Mouse (Mus musculus): ENCODE data around the gene Ubp1. TPM values are rescaled to one million over a fixed set of nuclear protein-coding genes. Genes with fewer than 3 reads are reported as not detected.
A peak's percentile ranks its signal among the peaks of the same experiment; 100 is the strongest.
"Not testable (repeated sequence)": the region's sequence is repeated elsewhere in the genome, so short reads cannot be mapped to it uniquely, and the experiment has no call there.

Gene Ubp1
- total RNA-seq (2014; rRNA removed) (77.9 and 92.5 TPM in 2 replicates), polyA plus RNA-seq (2015; fragmentation: Nextera tagmentation; extraction: Ambion mirVana) (12.6 and 17.8 TPM in 2 replicates)

GRCm38 (mm10) chr9:113930534-113931374 is at the start of gene Ubp1:
TSS of gene Ubp1 (plus strand) at chr9:113930934.
- WGBS = under 1% methylated on average over 54 of the region's 86 CpGs
- H3K4me1 ChIP-seq (ENCODE audit: insufficient read depth) = peaks cover 12% of the 10 kb centered on the region

GRCm38 (mm10) chr9:113894903-113895302 is 35.8 kb upstream of the Ubp1 start:
- no peak overlapping the region for H3K9ac ChIP-seq
- no peaks in the 10 kb centered on the region for H3K27me3 ChIP-seq (ENCODE audit: insufficient read depth, low read length)
- no peak for ATAC-seq
- H3K9me3 ChIP-seq (ENCODE audit: low read length) = no peaks in the 10 kb centered on the region
- H3K4me3 ChIP-seq (ENCODE audit: low read depth, low read length) = no peak overlapping the region
- no peak for DNase-seq
- peaks cover 86% of the 10 kb centered on the region for H3K36me3 ChIP-seq (ENCODE audit: insufficient read depth)
- no peaks in the 10 kb centered on the region for H3K4me1 ChIP-seq (ENCODE audit: insufficient read depth)
- no peak for TF ChIP-seq CTCF (IDR thresholded peaks at IDR 0.05; ENCODE audit: low read depth)
- no peak overlapping the region for H3K4me2 ChIP-seq (ENCODE audit: low read depth)
- H3K27ac ChIP-seq (ENCODE audit: low read depth, low read length) = no peak overlapping the region
- WGBS = 95% methylated on average over 3 of the region's 3 CpGs

More at GRCm38 (mm10) chr9:113930534-113931374, at the start of gene Ubp1:
- TF ChIP-seq CTCF (IDR thresholded peaks at IDR 0.05; ENCODE audit: low read depth) = no peak
- peak; percentile 98 for ATAC-seq
- H3K4me2 ChIP-seq (ENCODE audit: low read depth) = peak within 1 kb of the TSS; percentile 93
- peak within 1 kb of the TSS; percentile 94 for H3K4me3 ChIP-seq (ENCODE audit: low read depth, low read length)
- peak within 1 kb of the TSS; percentile 80 for H3K27ac ChIP-seq (ENCODE audit: low read depth, low read length)
- H3K27me3 ChIP-seq (ENCODE audit: insufficient read depth, low read length) = no peaks in the 10 kb centered on the region
- DNase-seq = peak; percentile 98
- H3K9me3 ChIP-seq (ENCODE audit: low read length) = no peaks in the 10 kb centered on the region
- peak within 1 kb of the TSS; percentile 77 for H3K9ac ChIP-seq
- no peaks in the 10 kb centered on the region for H3K36me3 ChIP-seq (ENCODE audit: insufficient read depth)

GRCm38 (mm10) chr9:113903136-113903535 is 27.6 kb upstream of the Ubp1 start:
- DNase-seq (no peak), ATAC-seq (no peak)
- 73% methylated on average over 4 of the region's 4 CpGs for WGBS
- TF ChIP-seq CTCF (IDR thresholded peaks at IDR 0.05; ENCODE audit: low read depth) = no peak
- Histone ChIP-seq H3K9me3 (ENCODE audit: low read length) (no peaks in the 10 kb centered on the region), H3K4me2 (ENCODE audit: low read depth) (no peak overlapping the region), H3K4me1 (ENCODE audit: insufficient read depth) (no peaks in the 10 kb centered on the region), H3K9ac (no peak overlapping the region), H3K27me3 (ENCODE audit: insufficient read depth, low read length) (no peaks in the 10 kb centered on the region), H3K4me3 (ENCODE audit: low read depth, low read length) (no peak overlapping the region), H3K36me3 (ENCODE audit: insufficient read depth) (peaks cover 78% of the 10 kb centered on the region), H3K27ac (ENCODE audit: low read depth, low read length) (no peak overlapping the region)

GRCm38 (mm10) chr9:113904315-113904714 is 26.4 kb upstream of the Ubp1 start:
- H3K4me1 ChIP-seq (ENCODE audit: insufficient read depth); DNase-seq; H3K4me2 ChIP-seq (ENCODE audit: low read depth); H3K27ac ChIP-seq (ENCODE audit: low read depth, low read length); H3K9me3 ChIP-seq (ENCODE audit: low read length); H3K27me3 ChIP-seq (ENCODE audit: insufficient read depth, low read length); ATAC-seq; H3K4me3 ChIP-seq (ENCODE audit: low read depth, low read length); H3K9ac ChIP-seq: not testable (repeated sequence)
- H3K36me3 ChIP-seq (ENCODE audit: insufficient read depth) = peaks cover 81% of the 10 kb centered on the region
- TF ChIP-seq CTCF (IDR thresholded peaks at IDR 0.05; ENCODE audit: low read depth) = peak; percentile 36
- WGBS = 94% methylated on average over 6 of the region's 6 CpGs

- no peak overlapping the region for H3K9ac ChIP-seq
- TF ChIP-seq CTCF (IDR thresholded peaks at IDR 0.05; ENCODE audit: low read depth) = no peak
- H3K9me3 ChIP-seq (ENCODE audit: low read length) = no peaks in the 10 kb centered on the region
- 96% methylated on average over 5 of the region's 5 CpGs for WGBS
- no peaks in the 10 kb centered on the region for H3K27me3 ChIP-seq (ENCODE audit: insufficient read depth, low read length)
- H3K27ac ChIP-seq (ENCODE audit: low read depth, low read length) = no peak overlapping the region
- H3K36me3 ChIP-seq (ENCODE audit: insufficient read depth) = peaks cover 66% of the 10 kb centered on the region
- no peak overlapping the region for H3K4me2 ChIP-seq (ENCODE audit: low read depth)
- no peak overlapping the region for H3K4me3 ChIP-seq (ENCODE audit: low read depth, low read length)
- DNase-seq (no peak), ATAC-seq (no peak)
- no peaks in the 10 kb centered on the region for H3K4me1 ChIP-seq (ENCODE audit: insufficient read depth)
Observed at GRCm38 (mm10) chr9:113915789-113916188, 14.9 kb upstream of the Ubp1 start.

GRCm38 (mm10) chr9:113922677-113923076 is 8.1 kb upstream of the Ubp1 start:
- Histone ChIP-seq H3K27me3 (ENCODE audit: insufficient read depth, low read length) (no peaks in the 10 kb centered on the region), H3K4me2 (ENCODE audit: low read depth) (no peak overlapping the region), H3K9me3 (ENCODE audit: low read length) (no peaks in the 10 kb centered on the region), H3K27ac (ENCODE audit: low read depth, low read length) (no peak overlapping the region), H3K4me1 (ENCODE audit: insufficient read depth) (no peaks in the 10 kb centered on the region), H3K36me3 (ENCODE audit: insufficient read depth) (peaks cover 51% of the 10 kb centered on the region), H3K4me3 (ENCODE audit: low read depth, low read length) (no peak overlapping the region), H3K9ac (no peak overlapping the region)
- ATAC-seq = no peak
- WGBS = 96% methylated on average over 5 of the region's 5 CpGs
- no peak for TF ChIP-seq CTCF (IDR thresholded peaks at IDR 0.05; ENCODE audit: low read depth)
- no peak for DNase-seq

- WGBS = 94% methylated on average over 5 of the region's 5 CpGs
- H3K9me3 ChIP-seq (ENCODE audit: low read length) = no peaks in the 10 kb centered on the region
- no peaks in the 10 kb centered on the region for H3K27me3 ChIP-seq (ENCODE audit: insufficient read depth, low read length)
- no peak overlapping the region for H3K4me2 ChIP-seq (ENCODE audit: low read depth)
- TF ChIP-seq CTCF (IDR thresholded peaks at IDR 0.05; ENCODE audit: low read depth) = no peak
- no peak overlapping the region for H3K27ac ChIP-seq (ENCODE audit: low read depth, low read length)
- no peak overlapping the region for H3K9ac ChIP-seq
- ATAC-seq (no peak), DNase-seq (no peak)
- peaks cover 38% of the 10 kb centered on the region for H3K36me3 ChIP-seq (ENCODE audit: insufficient read depth)
- no peak overlapping the region for H3K4me3 ChIP-seq (ENCODE audit: low read depth, low read length)
- no peaks in the 10 kb centered on the region for H3K4me1 ChIP-seq (ENCODE audit: insufficient read depth)
Observed at GRCm38 (mm10) chr9:113924883-113925282, 5.9 kb upstream of the Ubp1 start.

Measured in forebrain, postnatal 0 days (tissue).